Mouse (Mus musculus) heart, postnatal 0 days (tissue): ENCODE measurements around the gene Matk.

Experiments
- CTCF ChIP-seq: IDR thresholded peaks from 2 replicates; pipeline ENCODE4 v1.5.1; 2016; ENCODE audit warnings: antibody characterized with exemption, control low read depth, low read depth
- EP300 ChIP-seq: IDR thresholded peaks from 2 replicates; pipeline ENCODE4 v1.6.1; 2016; ENCODE audit warnings: antibody characterized with exemption, low read depth

DNA sequence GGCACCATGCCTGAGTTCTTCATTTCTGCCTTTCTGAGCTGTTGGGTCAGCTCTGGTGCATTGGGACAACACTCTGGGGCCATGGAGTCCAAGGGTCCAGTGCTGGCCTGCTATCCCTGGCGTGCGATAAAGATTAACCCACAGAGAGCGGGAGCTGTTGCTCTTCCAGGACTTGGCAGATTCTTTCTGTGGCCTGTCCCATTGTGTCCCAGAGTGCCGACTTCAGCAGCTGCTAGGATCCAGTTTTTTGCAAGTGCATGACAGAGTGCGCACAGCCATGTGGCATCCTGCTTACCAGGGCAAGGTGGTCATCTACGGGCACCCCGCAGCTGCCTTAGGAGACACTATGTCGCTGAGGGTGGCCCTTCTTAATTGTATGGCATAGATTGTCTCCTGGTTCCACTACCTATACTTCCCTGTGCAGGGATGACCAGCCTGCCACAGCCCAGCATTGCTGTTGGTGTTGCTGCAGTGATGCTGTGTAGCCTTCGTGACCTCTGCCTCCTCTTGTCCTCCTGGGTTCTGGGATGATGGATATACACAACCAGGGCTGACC, 47.7 kb downstream of the Matk start:
- TF ChIP-seq CTCF (no peak), EP300 (no peak)
